Mouse (Mus musculus) heart, embryonic 11.5 days (tissue): ENCODE results near the gene R3hdm2. TPM values are rescaled to one million over a fixed set of nuclear protein-coding genes. Genes with fewer than 3 reads are reported as not detected.

Experiments used
- ATAC-seq: fragments of 200-750 bp; cut with Nextera tagmentation; replicated peaks from 2 replicates; pipeline ENCODE4 v1.8.0; 2017; ENCODE audit warnings: moderate library complexity; ENCODE audit not compliant: insufficient number of reproducible peaks, low FRiP score, low TSS enrichment
- H3K27ac ChIP-seq: fragments of 300-500 bp; sonication (generic); 2 replicates; pipeline ENCODE4 v1.5.1; 2014; ENCODE audit warnings: mild to moderate bottlenecking, low read depth, low read length
- H3K27me3 ChIP-seq: fragments of 300-500 bp; sonication (generic); 2 replicates; pipeline ENCODE4 v1.6.1; 2014; ENCODE audit warnings: mild to moderate bottlenecking, low read length, mixed read lengths; ENCODE audit not compliant: control insufficient read depth, insufficient read depth
- H3K36me3 ChIP-seq: fragments of 300-500 bp; sonication (generic); 2 replicates; pipeline ENCODE4 v1.6.1; 2014; ENCODE audit warnings: mild to moderate bottlenecking, low read length, moderate library complexity, mixed read lengths; ENCODE audit not compliant: control insufficient read depth, insufficient read depth
- H3K4me1 ChIP-seq: fragments of 300-500 bp; sonication (generic); 2 replicates; pipeline ENCODE4 v1.6.1; 2014; ENCODE audit warnings: low read length; ENCODE audit not compliant: control insufficient read depth, insufficient read depth
- H3K4me2 ChIP-seq: fragments of 300-500 bp; sonication (generic); 2 replicates; pipeline ENCODE4 v1.6.1; 2014; ENCODE audit warnings: mild to moderate bottlenecking, moderate library complexity
- H3K4me3 ChIP-seq: fragments of 300-500 bp; sonication (generic); 2 replicates; pipeline ENCODE4 v1.5.1; 2014; ENCODE audit warnings: low read depth, low read length
- H3K9ac ChIP-seq: fragments of 300-500 bp; sonication (generic); 2 replicates; pipeline ENCODE4 v1.6.1; 2014; ENCODE audit warnings: mild to moderate bottlenecking, low read depth, low read length, moderate library complexity
- H3K9me3 ChIP-seq: fragments of 300-500 bp; sonication (generic); replicated peaks from 2 replicates; pipeline ENCODE4 v1.6.1; 2016; ENCODE audit warnings: low read length; ENCODE audit not compliant: control insufficient read depth
- WGBS: fragments of 180-500 bp; shearing (Covaris S2); extraction: QIAGEN DNeasy Blood & Tissue Kit; methylation state at CpG from one replicate; pipeline ENCODE4 v1.1.7; 2014; ENCODE audit not compliant: insufficient replicate concordance; 5-methylcytosine and 5-hydroxymethylcytosine counted together
- polyA plus RNA-seq: library from polyadenylated mRNA; unstranded; fragments of >200 nt; fragmentation: Nextera tagmentation; extraction: Ambion mirVana; gene quantifications from 2 replicates; pipeline ENCODE4 v1.2.1, GENCODE M21; 2014

R3hdm2 gene
- 27.7 and 30.3 TPM in 2 replicates for polyA plus RNA-seq

DNA sequence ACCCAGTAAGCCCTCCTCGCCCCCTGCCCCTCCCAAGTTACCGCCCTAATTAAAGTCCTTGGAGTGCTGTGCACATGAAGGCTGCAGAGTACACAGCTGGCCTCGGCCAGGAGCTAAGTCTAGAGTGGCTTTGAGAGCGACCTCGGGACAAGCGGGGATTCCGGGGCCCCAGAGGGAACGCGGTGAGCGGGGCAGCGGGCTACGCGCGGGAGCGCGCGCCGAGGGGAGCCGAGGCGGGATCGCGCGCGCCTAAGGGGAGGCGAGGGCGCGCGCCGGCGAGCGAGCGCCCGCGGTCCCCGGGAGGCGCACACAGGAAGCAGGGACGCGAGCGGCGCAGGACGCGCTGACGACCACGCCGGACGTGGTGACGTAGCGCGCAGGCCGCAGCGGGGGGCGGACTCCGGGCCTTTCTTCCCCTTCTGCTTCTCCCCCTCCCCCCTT, at the start of gene R3hdm2:
TSS of gene R3hdm2 (plus strand) at position 77 of the 441 bp plus-strand sequence.
- ATAC-seq, result peak; percentile 95
- no peaks in the 10 kb centered on the region for H3K9me3 ChIP-seq
- H3K9ac ChIP-seq, result peak within 1 kb of the TSS; percentile 73
- peak within 1 kb of the TSS; percentile 62 for H3K4me2 ChIP-seq
- under 1% methylated on average over 50 of the region's 53 CpGs for WGBS
- H3K4me1 ChIP-seq, result peaks cover 15% of the 10 kb centered on the region
- no peaks in the 10 kb centered on the region for H3K36me3 ChIP-seq
- H3K27ac ChIP-seq, result peak within 1 kb of the TSS; percentile 95
- H3K27me3 ChIP-seq, result no peaks in the 10 kb centered on the region
- H3K4me3 ChIP-seq, result peak within 1 kb of the TSS; percentile 60

DNA sequence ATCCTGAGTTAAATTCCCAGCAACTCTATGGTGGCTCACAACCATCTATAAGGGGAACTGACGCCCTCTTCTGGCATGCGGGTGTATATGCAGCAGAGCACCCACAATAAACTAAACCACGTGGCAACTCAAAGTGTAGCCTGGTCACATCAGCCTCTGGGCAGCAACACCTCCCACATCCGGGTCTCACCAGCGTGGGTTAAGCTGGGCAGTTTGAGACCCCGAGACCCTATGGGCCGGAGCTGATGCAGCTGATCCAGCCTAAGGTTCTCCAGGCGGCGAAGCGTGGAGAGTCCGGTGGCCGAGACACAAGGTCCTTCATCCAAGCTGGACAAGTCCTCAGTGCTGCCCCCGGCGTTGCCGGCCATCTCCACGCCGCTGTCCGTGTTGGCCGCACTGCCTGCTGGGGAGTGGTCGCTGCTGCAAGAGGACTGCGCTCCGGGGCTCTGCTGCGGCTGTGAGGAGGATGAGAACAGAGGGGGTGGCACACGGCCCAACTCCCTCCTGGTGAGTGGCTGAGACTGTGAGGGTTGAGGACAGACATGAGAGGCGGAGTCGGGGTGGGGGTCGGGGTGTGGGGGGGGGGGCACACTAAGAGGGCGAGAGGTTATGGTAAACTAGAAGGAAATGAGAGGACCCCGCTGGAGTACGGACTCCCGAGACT, 47.8 kb upstream of the R3hdm2 start:
- 35% methylated on average over 31 of the region's 31 CpGs for WGBS
- H3K27ac ChIP-seq, result no peak overlapping the region
- ATAC-seq, result no peak
- H3K4me3 ChIP-seq, result peak overlapping the region; percentile 14; the same call in 1 of the 2 replicates
- H3K9ac ChIP-seq, result no peak overlapping the region
- no peaks in the 10 kb centered on the region for H3K4me1 ChIP-seq
- H3K36me3 ChIP-seq, result no peaks in the 10 kb centered on the region
- no peaks in the 10 kb centered on the region for H3K9me3 ChIP-seq
- H3K27me3 ChIP-seq, result peaks cover 41% of the 10 kb centered on the region
- peak overlapping the region; percentile 47 for H3K4me2 ChIP-seq

DNA sequence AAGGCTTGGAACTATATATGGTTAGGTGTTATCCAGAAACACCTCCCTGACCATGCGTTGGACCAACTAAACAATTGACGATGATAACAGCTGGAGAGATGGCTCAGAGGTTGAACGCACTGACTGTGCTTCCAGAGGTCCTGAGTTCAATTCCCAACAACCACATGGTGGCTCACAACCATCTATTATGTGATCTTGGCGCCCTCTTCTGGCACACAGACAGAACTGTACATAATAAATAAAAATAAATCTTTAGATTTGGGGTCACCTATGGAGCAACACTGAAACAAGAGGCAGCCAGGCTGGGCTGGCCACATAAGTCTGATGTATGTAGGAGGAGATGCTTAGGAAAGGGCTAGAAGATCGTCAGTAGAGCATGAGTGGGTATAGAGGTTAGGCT, 47.0 kb upstream of the R3hdm2 start:
- no peaks in the 10 kb centered on the region for H3K9me3 ChIP-seq
- H3K9ac ChIP-seq, result no peak overlapping the region
- no peaks in the 10 kb centered on the region for H3K36me3 ChIP-seq
- no peak overlapping the region for H3K4me2 ChIP-seq
- no peak overlapping the region for H3K27ac ChIP-seq
- no peaks in the 10 kb centered on the region for H3K4me1 ChIP-seq
- H3K27me3 ChIP-seq, result peaks cover 34% of the 10 kb centered on the region
- ATAC-seq, result no peak
- 62% methylated on average over 5 of the region's 5 CpGs for WGBS
- H3K4me3 ChIP-seq, result no peak overlapping the region

DNA sequence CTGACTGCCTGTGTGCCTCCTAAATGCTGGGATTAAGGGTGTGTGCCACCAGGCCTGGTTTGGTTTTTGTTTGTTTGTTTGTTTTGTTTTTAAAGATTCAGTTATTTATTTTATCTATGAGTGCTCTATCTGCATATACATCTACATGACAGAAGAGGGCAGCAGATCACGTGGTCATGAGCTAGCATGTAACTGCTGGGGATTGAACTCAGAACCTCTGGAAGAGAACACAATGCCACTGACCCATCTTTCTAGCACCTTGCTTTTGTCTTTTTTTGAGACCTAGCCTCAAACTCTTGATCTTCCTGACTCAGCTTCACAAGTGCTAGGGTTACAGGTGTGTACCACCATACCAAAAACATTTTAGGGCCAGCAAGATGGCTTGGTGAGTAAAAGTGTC, 44.9 kb upstream of the R3hdm2 start:
- Histone ChIP-seq H3K4me3 (no peak overlapping the region), H3K4me2 (no peak overlapping the region), H3K27ac (no peak overlapping the region), H3K9me3 (no peaks in the 10 kb centered on the region), H3K36me3 (no peaks in the 10 kb centered on the region), H3K27me3 (peaks cover 24% of the 10 kb centered on the region), H3K9ac (no peak overlapping the region), H3K4me1 (peaks cover 11% of the 10 kb centered on the region)
- ATAC-seq, result no peak
- 65% methylated on average over 1 of the region's 1 CpGs for WGBS

DNA sequence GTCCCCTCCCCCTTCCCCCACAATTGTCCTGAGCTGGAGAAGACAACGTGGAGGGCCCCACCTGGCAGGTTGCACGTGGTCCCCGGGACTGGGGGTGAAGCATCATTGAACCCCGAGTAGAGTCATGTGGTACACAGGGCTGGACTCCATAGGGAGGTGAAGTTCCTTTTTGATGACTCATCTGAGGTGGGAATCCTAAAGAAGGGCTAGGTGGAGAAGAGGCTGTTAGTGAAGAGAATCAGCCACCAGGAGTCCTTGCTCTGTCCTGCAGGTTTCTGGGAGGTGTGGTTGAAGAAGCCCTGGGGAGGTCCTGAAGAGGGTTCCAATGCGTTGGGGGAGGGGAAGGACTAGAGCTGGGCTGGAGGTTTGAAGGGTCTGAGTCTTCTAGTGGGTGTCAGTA, 43.2 kb upstream of the R3hdm2 start:
- 68% methylated on average over 5 of the region's 5 CpGs for whole genome bisulfite sequencing
- Histone ChIP-seq H3K27me3 (peaks cover 25% of the 10 kb centered on the region), H3K9me3 (no peaks in the 10 kb centered on the region), H3K4me3 (no peak overlapping the region), H3K36me3 (no peaks in the 10 kb centered on the region), H3K27ac (no peak overlapping the region), H3K9ac (no peak overlapping the region), H3K4me1 (peaks cover 18% of the 10 kb centered on the region), H3K4me2 (no peak overlapping the region)
- ATAC-seq, result no peak

DNA sequence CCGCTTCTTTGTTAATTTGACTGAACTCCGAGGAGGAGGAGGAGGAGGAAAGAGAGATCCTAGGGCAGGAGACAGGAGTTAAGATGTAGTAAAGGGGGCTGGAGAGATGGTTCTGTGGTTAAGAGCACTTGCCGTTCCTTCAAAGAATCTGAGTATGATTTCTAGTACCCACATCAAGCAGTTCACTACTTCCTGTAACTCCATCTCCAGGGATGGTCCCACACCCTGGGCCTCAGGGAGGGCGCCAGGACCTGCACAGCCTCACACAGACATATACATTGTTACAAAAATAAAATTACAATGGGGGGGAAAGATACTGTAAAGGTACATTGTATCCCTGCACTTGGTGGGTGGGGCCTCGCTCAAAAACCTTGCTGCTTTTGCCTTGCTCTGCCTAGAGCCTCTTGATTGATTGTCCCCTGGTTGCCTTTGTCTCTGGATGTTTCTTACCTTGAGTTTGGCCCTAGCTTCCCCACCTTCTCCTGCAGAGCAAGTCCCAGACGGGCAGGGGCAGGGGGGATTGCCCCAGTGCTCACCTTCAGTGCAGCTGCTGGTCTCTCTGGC, 42.5 kb upstream of the R3hdm2 start:
- H3K36me3 ChIP-seq, result no peaks in the 10 kb centered on the region
- H3K27me3 ChIP-seq, result peaks cover 22% of the 10 kb centered on the region
- no peak for ATAC-seq

DNA sequence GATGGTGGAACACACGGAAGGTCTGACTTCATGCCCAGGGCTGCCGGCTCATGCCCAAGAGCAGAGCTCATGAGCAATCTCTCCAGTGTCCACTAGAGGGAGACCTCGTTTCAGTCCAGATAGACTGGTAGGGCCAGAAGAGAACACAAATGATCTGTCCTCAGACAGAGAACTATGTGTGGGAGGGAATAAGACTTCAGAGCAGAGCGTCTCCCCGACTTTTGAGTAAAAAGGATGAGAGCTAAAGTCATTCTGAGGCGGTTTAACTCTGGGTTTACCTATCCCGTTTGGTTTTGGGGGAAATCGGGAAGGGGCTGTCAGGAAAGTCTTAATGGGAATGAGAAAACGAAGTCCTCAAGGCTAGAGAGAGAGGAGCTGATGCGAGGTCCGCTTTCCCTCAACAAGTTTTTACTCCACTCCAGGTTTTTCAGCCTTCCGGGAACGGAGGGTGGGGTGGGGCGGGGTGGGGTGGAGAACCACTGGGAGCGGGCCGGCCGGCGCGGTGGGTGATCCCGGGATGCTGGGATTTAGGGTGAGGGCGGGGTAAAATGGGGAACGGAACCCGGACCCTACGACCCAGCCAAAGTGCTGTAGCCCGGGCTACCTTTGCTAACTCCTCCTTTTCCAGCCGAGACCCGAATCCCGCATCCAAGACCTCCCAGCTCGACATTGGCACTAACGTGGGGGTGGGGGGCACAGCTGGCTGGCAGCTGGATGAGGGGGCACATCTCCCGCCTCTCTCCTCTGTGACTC, 41.0 kb upstream of the R3hdm2 start:
- Histone ChIP-seq H3K4me1 (peaks cover 21% of the 10 kb centered on the region), H3K9ac (peak overlapping the region; percentile 43; the same call in 1 of the 2 replicates), H3K36me3 (no peaks in the 10 kb centered on the region), H3K27me3 (peaks cover 22% of the 10 kb centered on the region), H3K27ac (peak overlapping the region; percentile 41; the same call in 1 of the 2 replicates), H3K4me3 (peak overlapping the region; percentile 49), H3K9me3 (no peaks in the 10 kb centered on the region), H3K4me2 (peak overlapping the region; percentile 93)
- ATAC-seq, result peak; percentile 64; the same call in 1 of the 2 replicates
- WGBS, result under 1% methylated on average over 31 of the region's 31 CpGs

More for the DNA sequence above, 42.5 kb upstream of the R3hdm2 start:
- Histone ChIP-seq H3K9me3 (no peaks in the 10 kb centered on the region), H3K4me2 (no peak overlapping the region), H3K4me3 (no peak overlapping the region), H3K4me1 (peaks cover 21% of the 10 kb centered on the region), H3K27ac (no peak overlapping the region), H3K9ac (no peak overlapping the region)
- WGBS, result 78% methylated on average over 6 of the region's 6 CpGs

DNA sequence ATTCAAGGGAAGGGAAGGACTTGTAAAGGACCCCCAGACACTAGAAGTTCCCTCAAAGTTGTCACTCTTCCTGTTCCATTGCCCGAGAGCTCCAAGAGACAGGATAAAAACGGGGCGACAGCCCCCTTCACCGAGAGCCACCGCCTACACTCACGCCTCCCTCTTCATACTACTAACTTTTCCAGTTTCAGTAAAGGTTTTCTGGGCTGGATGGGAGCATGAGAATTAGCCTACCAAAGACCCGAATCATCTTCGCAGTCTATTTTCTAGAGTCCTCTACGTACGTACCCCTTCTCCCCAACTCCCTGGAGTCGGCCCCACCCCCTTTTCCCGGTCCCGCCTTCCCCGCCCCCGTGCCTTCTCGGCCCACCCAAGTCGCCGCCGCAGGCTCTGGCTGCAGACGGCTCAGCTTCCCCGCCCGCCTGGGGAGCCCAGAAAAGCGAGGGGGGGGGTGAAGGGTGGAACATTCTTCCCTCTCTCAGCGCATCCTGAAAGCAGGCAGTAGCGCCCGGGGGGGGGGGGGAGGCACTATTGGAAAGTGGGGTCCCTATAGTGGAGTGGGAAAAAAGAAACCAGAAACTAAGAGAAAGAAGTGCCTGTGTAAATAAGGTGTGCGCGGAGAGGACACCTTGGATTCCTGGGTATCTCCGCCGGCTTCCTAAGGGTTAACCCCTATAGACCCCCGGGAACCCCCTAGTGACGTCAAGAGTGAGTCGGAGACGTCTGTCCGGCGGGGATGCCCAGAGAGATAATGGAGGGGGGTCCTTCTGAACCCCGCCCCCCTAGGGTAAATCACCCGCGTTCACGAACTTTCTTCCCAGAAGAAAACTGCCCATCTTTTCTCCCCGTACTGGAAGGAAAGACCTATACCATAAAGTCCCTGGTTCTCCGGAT, 40.2 kb upstream of the R3hdm2 start:
- Histone ChIP-seq H3K4me2 (peak overlapping the region; percentile 93), H3K4me1 (peaks cover 21% of the 10 kb centered on the region), H3K27ac (peak overlapping the region; percentile 41; the same call in 1 of the 2 replicates), H3K36me3 (no peaks in the 10 kb centered on the region), H3K4me3 (peak overlapping the region; percentile 49), H3K27me3 (peaks cover 22% of the 10 kb centered on the region), H3K9me3 (no peaks in the 10 kb centered on the region), H3K9ac (peak overlapping the region; percentile 43; the same call in 1 of the 2 replicates)
- no peak for ATAC-seq
- under 1% methylated on average over 42 of the region's 42 CpGs for WGBS
